34 mouse cellular contexts compared by ENCODE assay signal in the genomic region with DNA sequence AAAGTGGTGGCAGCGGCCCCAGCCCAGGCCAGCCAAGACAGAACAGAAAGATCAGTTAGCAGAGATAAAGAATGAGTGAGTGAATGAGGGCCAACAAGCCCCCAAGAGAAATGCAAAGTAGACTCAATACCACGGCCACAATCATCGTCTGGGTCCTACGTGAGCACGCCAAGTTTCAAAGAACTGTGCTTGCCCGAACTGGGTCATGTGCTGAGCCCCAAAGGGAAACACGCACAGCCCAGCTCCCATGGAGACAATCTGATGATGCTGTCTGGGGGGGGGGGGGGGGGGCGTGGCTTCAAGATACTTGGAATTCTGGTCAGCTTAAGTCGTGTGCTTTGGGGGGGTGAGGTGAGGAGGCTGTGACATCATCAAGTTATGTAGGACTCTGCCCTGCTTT. TPM values are rescaled to one million over a fixed set of nuclear protein-coding genes. Genes with fewer than 3 reads are reported as not detected.
DNase-seq lines count a peak whose midpoint lies in the region; ATAC-seq and TF ChIP-seq lines count a peak whose summit lies in the region.
"Had no signal": no experiment of that assay in that cellular context is flagged by ENCODE, and none has a peak within 500 bp of the region (broad histone marks: within the 10 kb centered on the region; RNA-seq: fewer than 3 reads in every experiment).

No protein-coding gene starts in this region.

- H3K4me3 ChIP-seq in midbrain, embryonic 11.5 days (ENCODE audit: low read depth, low read length) = no peak overlapping the region
- H3K4me3 ChIP-seq in midbrain, postnatal 0 days (ENCODE audit: low read depth, low read length) = no peak overlapping the region
- no peak overlapping the region for H3K4me3 ChIP-seq in MEL (ENCODE audit: control insufficient read depth in 1 of 2, insufficient read depth in 1 of 2, low read depth in 2 of 2, low read length in 2 of 2)
- H3K4me3 ChIP-seq in kidney, embryonic 15.5 days (replicated peaks) = no peak overlapping the region
- H3K4me3 ChIP-seq: embryonic facial prominence, embryonic 10.5 days; embryonic facial prominence, embryonic 15.5 days; forebrain, embryonic 13.5 days; hindbrain, embryonic 13.5 days; liver, embryonic 15.5 days; midbrain, embryonic 12.5 days had no signal

- no peak for DNase-seq in midbrain, embryonic 11.5 days (ENCODE audit: low spot score, missing footprints)
- no peak for DNase-seq in midbrain, postnatal 0 days (ENCODE audit: low spot score)
- peak; percentile 82 for DNase-seq in CD4-positive, CD25-positive, alpha-beta regulatory T cell, adult 2 months (ENCODE audit: low read depth, low spot score)
- DNase-seq in MEL (ENCODE audit: low read depth, low spot score) = peak; percentile 40
- no peak for DNase-seq in neural tube, embryonic 10.5 days (ENCODE audit: extremely low spot score, low spot score)
- DNase-seq in heart, adult 18-20 months = no peak
- DNase-seq: adrenal gland, adult 8-10 months; cerebellum, adult 2 months; cerebellum, postnatal 14 days; gastrocnemius, postnatal 14 days; heart, postnatal 4 days; kidney, adult 2 months; kidney, postnatal 10 days; liver; lung, embryonic 14.5 days; thymus, adult 2 months; thymus, postnatal 36 days had no signal

- H3K79me2 ChIP-seq in MEL (ENCODE audit: control insufficient read depth, insufficient read depth, low read length, poor library complexity) = 0 out of 2 replicates have a peak, but pooled peaks cover 2% of the 10 kb centered on the region

- WGBS in midbrain, embryonic 11.5 days = 71% methylated on average over 9 of the region's 9 CpGs
- 62% methylated on average over 8 of the region's 9 CpGs for WGBS in midbrain, postnatal 0 days
- WGBS in kidney, embryonic 15.5 days = 85% methylated on average over 8 of the region's 9 CpGs

- H3K36me3 ChIP-seq in midbrain, embryonic 11.5 days (ENCODE audit: control insufficient read depth, insufficient read depth, low read length) = no peaks in the 10 kb centered on the region
- H3K36me3 ChIP-seq in midbrain, postnatal 0 days (ENCODE audit: insufficient read depth, low read length) = no peaks in the 10 kb centered on the region
- peaks cover 0 to 26% of the 10 kb centered on the region in 2 experiments; a peak in 2 of 4 replicates for H3K36me3 ChIP-seq in MEL (ENCODE audit: control insufficient read depth in 1 of 2, insufficient read depth in 2 of 2, low read length in 2 of 2)
- no peaks in the 10 kb centered on the region for H3K36me3 ChIP-seq in kidney, embryonic 15.5 days
- H3K36me3 ChIP-seq: embryonic facial prominence, embryonic 10.5 days; embryonic facial prominence, embryonic 15.5 days; hindbrain, embryonic 13.5 days; liver, embryonic 15.5 days; midbrain, embryonic 12.5 days had no signal

- no peak for TF ChIP-seq EP300 in MEL (IDR thresholded peaks at IDR 0.05; ENCODE audit: low read depth in 1 of 2, low read length in 2 of 2)

- TF ChIP-seq CTCF in midbrain, postnatal 0 days (IDR thresholded peaks at IDR 0.05) = no peak
- TF ChIP-seq CTCF in MEL (IDR thresholded peaks at IDR 0.05 in 2 of 3, conservative IDR thresholded peaks at IDR 0.05 in 1 of 3; ENCODE audit: control insufficient read depth in 1 of 3, insufficient read depth in 1 of 3, low read depth in 2 of 3, low read length in 3 of 3, poor library complexity in 1 of 3, severe bottlenecking in 1 of 3) = no peak

- TF ChIP-seq POLR2A in MEL (IDR thresholded peaks at IDR 0.05; ENCODE audit: control insufficient read depth in 1 of 2, insufficient read depth in 1 of 2, low read depth in 1 of 2, low read length in 2 of 2, poor library complexity in 1 of 2) = no peak

- H3K27ac ChIP-seq in midbrain, embryonic 11.5 days (ENCODE audit: low read depth, low read length) = no peak overlapping the region
- H3K27ac ChIP-seq in midbrain, postnatal 0 days (ENCODE audit: low read depth, low read length) = no peak overlapping the region
- peak overlapping the region; percentile 26; the same call in 1 of the 2 replicates for H3K27ac ChIP-seq in MEL (ENCODE audit: control insufficient read depth, low read depth, low read length)
- H3K27ac ChIP-seq in kidney, embryonic 15.5 days = no peak overlapping the region
- H3K27ac ChIP-seq: embryonic facial prominence, embryonic 10.5 days; embryonic facial prominence, embryonic 15.5 days; forebrain, embryonic 13.5 days; hindbrain, embryonic 13.5 days; liver, embryonic 15.5 days; midbrain, embryonic 12.5 days had no signal

- no peak for TF ChIP-seq RAD21 in MEL (IDR thresholded peaks at IDR 0.05; ENCODE audit: low read depth, low read length)

- no peak overlapping the region for H3K4me2 ChIP-seq in midbrain, embryonic 11.5 days
- H3K4me2 ChIP-seq in midbrain, postnatal 0 days (ENCODE audit: low read depth, low read length, poor library complexity, severe bottlenecking) = no peak overlapping the region
- no peak overlapping the region for H3K4me2 ChIP-seq in kidney, embryonic 15.5 days
- H3K4me2 ChIP-seq: embryonic facial prominence, embryonic 15.5 days; forebrain, embryonic 13.5 days; heart, embryonic 11.5 days; hindbrain, embryonic 13.5 days; liver, embryonic 15.5 days; lung, embryonic 14.5 days; midbrain, embryonic 12.5 days had no signal

- no peak overlapping the region for H3K9ac ChIP-seq in midbrain, embryonic 11.5 days (ENCODE audit: low read length)
- no peak overlapping the region for H3K9ac ChIP-seq in midbrain, postnatal 0 days (replicated peaks; ENCODE audit: low read length, poor library complexity, severe bottlenecking)
- H3K9ac ChIP-seq in MEL (ENCODE audit: control insufficient read depth, low read depth, low read length, poor library complexity, severe bottlenecking) = no peak overlapping the region; the same call in 1 of the 2 replicates
- no peak overlapping the region for H3K9ac ChIP-seq in kidney, embryonic 15.5 days
- H3K9ac ChIP-seq: embryonic facial prominence, embryonic 15.5 days; forebrain, embryonic 13.5 days; hindbrain, embryonic 13.5 days; liver, embryonic 15.5 days; lung, embryonic 14.5 days; midbrain, embryonic 12.5 days had no signal

- H3K9me3 ChIP-seq in midbrain, embryonic 11.5 days (ENCODE audit: control insufficient read depth, low read length) = no peaks in the 10 kb centered on the region
- no peaks in the 10 kb centered on the region for H3K9me3 ChIP-seq in midbrain, postnatal 0 days (ENCODE audit: low read length)
- no peaks in the 10 kb centered on the region for H3K9me3 ChIP-seq in MEL (replicated peaks; ENCODE audit: insufficient read depth, low read length)
- no peaks in the 10 kb centered on the region for H3K9me3 ChIP-seq in kidney, embryonic 15.5 days (replicated peaks)
- H3K9me3 ChIP-seq: embryonic facial prominence, embryonic 10.5 days; embryonic facial prominence, embryonic 15.5 days; forebrain, embryonic 13.5 days; hindbrain, embryonic 13.5 days; liver, embryonic 15.5 days; midbrain, embryonic 12.5 days had no signal

- H3K4me1 ChIP-seq in midbrain, embryonic 11.5 days (ENCODE audit: control insufficient read depth, insufficient read depth, low read length) = no peaks in the 10 kb centered on the region; the same call in 1 of the 2 replicates
- no peaks in the 10 kb centered on the region for H3K4me1 ChIP-seq in midbrain, postnatal 0 days (ENCODE audit: insufficient read depth, low read length)
- peaks cover 19 to 34% of the 10 kb centered on the region in 2 experiments for H3K4me1 ChIP-seq in MEL (ENCODE audit: control insufficient read depth in 1 of 2, insufficient read depth in 2 of 2, low read length in 2 of 2)
- peaks cover 1% of the 10 kb centered on the region; the same call in 1 of the 2 replicates for H3K4me1 ChIP-seq in kidney, embryonic 15.5 days

- no peaks in the 10 kb centered on the region for H3K27me3 ChIP-seq in midbrain, embryonic 11.5 days (ENCODE audit: control insufficient read depth, insufficient read depth, low read length)
- no peaks in the 10 kb centered on the region for H3K27me3 ChIP-seq in midbrain, postnatal 0 days (ENCODE audit: insufficient read depth, low read length)
- no peaks in the 10 kb centered on the region for H3K27me3 ChIP-seq in MEL (ENCODE audit: control insufficient read depth in 1 of 2, insufficient read depth in 2 of 2, low read length in 2 of 2)
- no peaks in the 10 kb centered on the region for H3K27me3 ChIP-seq in kidney, embryonic 15.5 days
- H3K27me3 ChIP-seq: embryonic facial prominence, embryonic 15.5 days; forebrain, embryonic 13.5 days; hindbrain, embryonic 13.5 days; liver, embryonic 15.5 days; midbrain, embryonic 12.5 days had no signal

- peak; percentile 9; the same call in 1 of the 2 replicates for ATAC-seq in midbrain, embryonic 11.5 days (ENCODE audit: low FRiP score)
- no peak for ATAC-seq in midbrain, postnatal 0 days (ENCODE audit: low FRiP score)
- ATAC-seq in inflammation-experienced regulatory T-cells, adult 6 months = peak; percentile 27
- no peak for ATAC-seq in kidney, embryonic 15.5 days (replicated peaks; ENCODE audit: low FRiP score)
- ATAC-seq: forebrain, embryonic 13.5 days had no signal

RNA-seq across cellular contexts. Expression of gene Foxp3, which starts 6.0 kb away (rescaled TPM):
- 0.04 and 0.30 TPM in 2 replicates for polyA plus RNA-seq in midbrain, embryonic 11.5 days (2014; fragmentation: Nextera tagmentation; extraction: Ambion mirVana)
- total RNA-seq in midbrain, postnatal 0 days (2014; rRNA removed) = 0.16 TPM in 1 of 2 replicates, not detected in the other
- 0.30 TPM in 1 of 2 replicates, not detected in the other for polyA plus RNA-seq in midbrain, postnatal 0 days (2015; fragmentation: Nextera tagmentation; extraction: Ambion mirVana)
- total RNA-seq in MEL (2012; rRNA removed) = 0.36 and 0.42 TPM in 2 replicates
- polyA plus RNA-seq in MEL (2012; ENCODE audit: insufficient read depth in 1 of 2, insufficient read length in 2 of 2, low read depth in 1 of 2, low replicate concordance in 2 of 2, missing spikeins in 1 of 2) = under 1 TPM in 1 of 2 experiments, not detected in 1; 0.31 TPM
- 10 to 100 TPM; 17.9 to 43.3 (median 29.6) TPM for polyA plus RNA-seq in inflammation-experienced regulatory T-cells, adult 6 months (2017; shearing (Covaris generic))
- not detected in 2 replicates for polyA plus RNA-seq in kidney, embryonic 15.5 days (2015; fragmentation: Nextera tagmentation; extraction: Ambion mirVana)
- total RNA-seq in heart, adult 18-20 months (2021) = under 1 TPM in 1 of 2 experiments, not detected in 1; 0.28 TPM
- total RNA-seq: adrenal gland, adult 8-10 months; granulocyte monocyte progenitor cell, adult 5-6 weeks; heart, postnatal 4 days; left cerebral cortex, adult 18-20 months; left cerebral cortex, postnatal 14 days had no signal
- polyA plus RNA-seq: forebrain, embryonic 13.5 days; lung, embryonic 14.5 days; neural tube, embryonic 11.5 days had no signal

RNA-seq across cellular contexts. Expression of gene Ppp1r3f, which starts 6.6 kb away (rescaled TPM):
- polyA plus RNA-seq in midbrain, embryonic 11.5 days (2014; fragmentation: Nextera tagmentation; extraction: Ambion mirVana) = 1.8 and 2.0 TPM in 2 replicates
- 19.4 and 27.3 TPM in 2 replicates for total RNA-seq in midbrain, postnatal 0 days (2014; rRNA removed)
- 8.4 and 9.4 TPM in 2 replicates for polyA plus RNA-seq in midbrain, postnatal 0 days (2015; fragmentation: Nextera tagmentation; extraction: Ambion mirVana)
- total RNA-seq in MEL (2012; rRNA removed) = 1.6 and 1.7 TPM in 2 replicates
- polyA plus RNA-seq in MEL (2012; ENCODE audit: insufficient read depth in 1 of 2, insufficient read length in 2 of 2, low read depth in 1 of 2, low replicate concordance in 2 of 2, missing spikeins in 1 of 2) = 1 to 10 TPM in 1 of 2 experiments, not detected in 1; 2.0 TPM
- polyA plus RNA-seq in inflammation-experienced regulatory T-cells, adult 6 months (2017; shearing (Covaris generic)) = 1 to 10 TPM; 3.8 to 6.3 (median 5.2) TPM
- polyA plus RNA-seq in kidney, embryonic 15.5 days (2015; fragmentation: Nextera tagmentation; extraction: Ambion mirVana) = 2.0 TPM in 2 replicates
- total RNA-seq in heart, adult 18-20 months (2021) = 1 to 10 TPM; 3.6 to 4.5 TPM

RNA-seq across cellular contexts. Expression of gene Ccdc22, which starts 37.8 kb away (rescaled TPM):
- 22.8 and 27.2 TPM in 2 replicates for polyA plus RNA-seq in midbrain, embryonic 11.5 days (2014; fragmentation: Nextera tagmentation; extraction: Ambion mirVana)
- 29.6 and 32.3 TPM in 2 replicates for total RNA-seq in midbrain, postnatal 0 days (2014; rRNA removed)
- polyA plus RNA-seq in midbrain, postnatal 0 days (2015; fragmentation: Nextera tagmentation; extraction: Ambion mirVana) = 19.9 and 20.0 TPM in 2 replicates
- total RNA-seq in MEL (2012; rRNA removed) = 36.1 and 37.8 TPM in 2 replicates
- 10 to 100 TPM in 1 of 2 experiments, not detected in 1; 37.9 TPM for polyA plus RNA-seq in MEL (2012; ENCODE audit: insufficient read depth in 1 of 2, insufficient read length in 2 of 2, low read depth in 1 of 2, low replicate concordance in 2 of 2, missing spikeins in 1 of 2)
- polyA plus RNA-seq in inflammation-experienced regulatory T-cells, adult 6 months (2017; shearing (Covaris generic)) = 10 to 100 TPM in 1 of 3 experiments, 1 to 10 TPM in 2; 6.3 to 12.1 (median 8.4) TPM
- 29.9 and 30.5 TPM in 2 replicates for polyA plus RNA-seq in kidney, embryonic 15.5 days (2015; fragmentation: Nextera tagmentation; extraction: Ambion mirVana)
- total RNA-seq in heart, adult 18-20 months (2021) = 10 to 100 TPM; 10.5 to 12.5 TPM

RNA-seq across cellular contexts. Expression of gene Cacna1f, which starts 39.4 kb away (rescaled TPM):
- 0.06 TPM in 1 of 2 replicates, not detected in the other for polyA plus RNA-seq in midbrain, embryonic 11.5 days (2014; fragmentation: Nextera tagmentation; extraction: Ambion mirVana)
- total RNA-seq in midbrain, postnatal 0 days (2014; rRNA removed) = 0.05 and 1.0 TPM in 2 replicates
- polyA plus RNA-seq in midbrain, postnatal 0 days (2015; fragmentation: Nextera tagmentation; extraction: Ambion mirVana) = 0.16 and 0.20 TPM in 2 replicates
- total RNA-seq in MEL (2012; rRNA removed) = 0.03 TPM in 1 of 2 replicates, not detected in the other
- under 1 TPM in 1 of 2 experiments, not detected in 1; 0.17 TPM for polyA plus RNA-seq in MEL (2012; ENCODE audit: insufficient read depth in 1 of 2, insufficient read length in 2 of 2, low read depth in 1 of 2, low replicate concordance in 2 of 2, missing spikeins in 1 of 2)
- polyA plus RNA-seq in inflammation-experienced regulatory T-cells, adult 6 months (2017; shearing (Covaris generic)) = not detected
- polyA plus RNA-seq in kidney, embryonic 15.5 days (2015; fragmentation: Nextera tagmentation; extraction: Ambion mirVana) = 0.04 TPM in 1 of 2 replicates, not detected in the other
- not detected for total RNA-seq in heart, adult 18-20 months (2021)
- total RNA-seq: adrenal gland, adult 8-10 months; gastrocnemius, postnatal 14 days; heart, postnatal 4 days; layer of hippocampus, postnatal 10 days; neutrophil, adult 5-6 weeks had no signal
- polyA plus RNA-seq: heart, embryonic 11.5 days; heart, embryonic 16.5 days; hindbrain, embryonic 13.5 days; kidney, adult 2 months; limb, embryonic 11.5 days; midbrain, embryonic 12.5 days; neural tube, embryonic 11.5 days had no signal

Comparison
In these comparisons a context has a peak if more than half of its experiments do, and no peak if none do; other contexts are left out.
1. ATAC-seq: peak in midbrain, embryonic 11.5 days (single experiment) and inflammation-experienced regulatory T-cells, adult 6 months (single experiment); none in midbrain, postnatal 0 days (single experiment) and kidney, embryonic 15.5 days (single experiment).
2. DNase-seq: peak in CD4-positive, CD25-positive, alpha-beta regulatory T cell, adult 2 months (single experiment) and MEL (single experiment); none in midbrain, embryonic 11.5 days (single experiment), midbrain, postnatal 0 days (single experiment), neural tube, embryonic 10.5 days (single experiment) and heart, adult 18-20 months (0 of 2).
3. RNA of gene Foxp3, which starts 6.0 kb away (polyA plus RNA-seq): 17.9 to 43.3 TPM in inflammation-experienced regulatory T-cells, adult 6 months; 0.31 TPM in MEL, 0.30 TPM in midbrain, postnatal 0 days, 0.04 to 0.30 TPM in midbrain, embryonic 11.5 days and not detected in kidney, embryonic 15.5 days; every median in the first group is over 10 times any median in the second.